Mouse (Mus musculus) liver, adult (tissue): ENCODE results near the gene Necab2.

Experiments
- GATA4 ChIP-seq: IDR thresholded peaks from 2 replicates; pipeline ENCODE4 v1.6.1; 2014; ENCODE audit warnings: mild to moderate bottlenecking, low read length; ENCODE audit not compliant: insufficient replicate concordance

The Necab2 gene

DNA sequence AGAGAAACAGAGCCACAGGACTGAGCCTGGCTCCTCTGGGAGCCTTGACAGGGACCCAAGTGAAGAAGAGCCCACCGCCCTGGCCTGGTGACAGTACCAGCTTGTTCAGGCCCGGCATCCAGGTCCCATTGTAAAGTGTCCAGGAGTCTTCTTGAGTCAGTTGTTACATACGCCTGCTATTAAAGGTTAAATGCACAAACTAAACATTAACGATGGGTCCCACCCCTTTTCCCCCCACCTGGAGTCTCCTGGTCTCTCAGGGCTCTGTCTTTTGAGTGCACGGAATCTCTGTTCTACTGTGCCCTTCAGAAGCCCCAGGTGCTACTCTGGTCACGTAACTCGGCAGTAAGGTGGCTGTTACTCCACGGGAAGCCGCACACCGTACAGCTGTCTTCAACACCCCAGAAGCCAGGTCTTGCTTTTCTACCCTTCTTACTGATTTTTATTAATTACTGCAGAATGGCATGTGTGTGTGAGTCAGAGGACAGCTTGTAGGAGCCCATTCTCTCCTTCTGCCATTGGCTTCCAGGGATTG lies 22.3 kb upstream of the Necab2 start:
- no peak for TF ChIP-seq GATA4

DNA sequence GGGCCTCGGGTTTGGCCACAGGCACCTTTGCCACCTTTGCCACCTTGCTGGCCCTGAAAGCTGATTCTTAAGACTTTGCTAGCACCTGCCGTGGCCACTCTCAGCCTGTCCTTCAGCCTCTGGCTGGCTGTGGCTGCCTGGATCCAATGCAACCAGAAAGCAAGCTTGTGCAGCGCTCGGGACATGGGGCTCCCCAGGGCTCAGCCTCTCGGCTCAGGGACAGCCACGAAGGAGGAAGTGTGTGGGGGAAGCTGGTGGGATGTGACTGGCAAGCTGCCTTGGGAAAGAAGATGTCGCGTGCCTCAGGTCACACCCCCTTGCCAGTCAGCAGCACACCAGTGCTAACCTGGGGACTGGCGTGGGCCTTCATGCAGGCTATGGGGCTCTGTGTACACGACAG lies 21.8 kb upstream of the Necab2 start:
- no peak for TF ChIP-seq GATA4

DNA sequence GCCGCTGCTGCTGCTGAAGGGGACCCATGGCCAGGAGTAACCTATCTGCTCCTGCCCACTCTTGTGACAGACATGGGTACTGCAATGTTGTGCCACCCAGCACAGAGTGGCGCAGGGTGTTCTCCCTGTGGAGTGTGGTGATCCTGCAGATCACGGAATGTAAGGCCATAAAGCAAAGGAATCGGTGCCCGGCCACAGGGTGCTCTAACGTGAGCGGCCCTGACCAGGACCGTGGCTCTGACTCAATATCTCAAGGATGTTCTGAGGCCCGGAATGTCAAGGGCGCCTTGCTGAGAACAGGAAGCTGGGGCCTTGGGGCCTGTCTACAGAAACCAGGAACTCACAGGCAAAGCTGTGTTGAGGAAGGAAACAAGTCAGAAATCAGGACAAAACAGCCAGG lies 21.0 kb upstream of the Necab2 start:
- peak; percentile 58; the same call in 1 of the 2 replicates for TF ChIP-seq GATA4

DNA sequence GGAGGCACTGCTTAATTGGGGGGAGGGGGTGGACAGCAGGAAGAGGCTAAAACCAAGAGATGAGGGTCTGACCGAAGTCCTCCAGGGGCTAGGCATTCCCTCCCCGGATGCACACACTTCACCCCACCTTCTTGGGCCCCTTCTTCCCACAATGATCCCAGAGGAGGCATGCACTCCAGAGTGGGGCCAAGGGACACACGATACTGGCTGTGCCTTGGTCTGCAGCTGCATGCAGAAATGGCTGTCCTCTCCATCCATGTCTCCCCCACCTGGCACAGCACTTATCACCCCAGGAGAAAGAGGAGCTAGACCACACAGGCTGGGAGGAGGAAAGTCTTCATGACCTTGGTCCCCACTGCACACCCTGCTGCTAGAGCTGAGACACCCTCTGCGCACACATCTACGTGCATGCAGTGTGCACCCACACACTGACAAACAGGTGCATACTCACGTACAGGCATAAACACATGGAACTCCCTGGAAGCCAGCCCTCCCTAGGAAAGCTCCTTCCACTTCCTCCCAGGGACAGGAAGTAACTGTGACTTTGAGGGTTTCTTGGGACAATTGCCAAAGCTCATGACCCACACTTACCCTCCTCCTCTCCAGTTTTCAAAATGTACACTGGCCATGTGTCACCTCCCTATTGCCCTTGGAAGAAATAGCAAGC lies 20.3 kb upstream of the Necab2 start:
- no peak for TF ChIP-seq GATA4

DNA sequence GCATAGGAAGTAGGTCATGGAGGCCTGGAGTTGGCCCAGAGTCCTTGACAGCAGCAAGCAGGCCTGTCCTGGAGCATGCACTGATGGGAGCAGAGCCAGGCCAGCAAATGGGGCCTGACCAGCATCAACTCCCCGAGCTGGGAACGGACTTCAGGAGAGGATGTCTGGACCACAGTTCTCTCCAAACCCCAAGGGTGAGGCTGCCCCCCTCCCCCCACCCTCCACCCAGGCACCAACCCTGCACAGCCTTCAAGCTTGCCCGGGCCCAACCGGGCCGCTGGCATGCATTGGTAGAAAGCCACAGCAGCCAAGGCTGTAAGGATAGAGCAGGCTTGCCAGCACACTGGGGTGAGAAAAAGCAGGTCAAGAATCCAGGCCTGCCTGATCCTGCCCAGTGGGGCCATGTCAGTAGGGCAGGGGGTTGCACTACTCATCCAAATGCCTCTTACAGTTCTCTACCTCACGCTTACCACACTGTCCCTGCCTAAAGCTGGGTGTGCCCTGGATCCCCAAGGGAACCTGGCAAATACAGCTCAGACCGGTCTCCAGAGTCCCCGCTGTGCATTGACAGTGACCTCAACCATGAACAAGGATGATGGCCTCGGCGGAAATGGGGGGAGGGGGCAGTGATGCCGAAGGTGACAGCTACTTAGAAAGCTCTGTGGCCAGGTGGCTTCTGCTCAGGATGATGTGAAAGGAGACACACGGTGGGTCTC lies 18.7 kb upstream of the Necab2 start:
- no peak for TF ChIP-seq GATA4

DNA sequence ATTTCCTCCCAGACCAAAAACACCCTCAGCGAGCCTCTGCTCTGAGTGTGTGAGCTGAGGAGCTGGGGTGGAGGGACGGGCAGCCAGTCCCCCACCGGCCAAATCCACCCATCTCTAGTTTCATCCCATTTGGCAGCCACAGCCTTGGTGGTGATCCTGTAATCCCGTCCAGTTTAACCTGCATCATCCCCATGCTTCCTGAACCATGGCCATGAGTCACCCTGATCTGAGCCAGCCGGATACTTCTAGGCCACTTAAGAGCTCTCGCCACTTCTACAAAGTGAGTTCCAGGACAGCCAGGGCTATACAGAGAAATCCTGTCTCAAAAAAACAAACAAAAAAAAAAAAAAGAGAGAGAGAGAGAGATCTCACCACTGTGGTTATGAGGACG lies 18.2 kb upstream of the Necab2 start:
- no peak for TF ChIP-seq GATA4

DNA sequence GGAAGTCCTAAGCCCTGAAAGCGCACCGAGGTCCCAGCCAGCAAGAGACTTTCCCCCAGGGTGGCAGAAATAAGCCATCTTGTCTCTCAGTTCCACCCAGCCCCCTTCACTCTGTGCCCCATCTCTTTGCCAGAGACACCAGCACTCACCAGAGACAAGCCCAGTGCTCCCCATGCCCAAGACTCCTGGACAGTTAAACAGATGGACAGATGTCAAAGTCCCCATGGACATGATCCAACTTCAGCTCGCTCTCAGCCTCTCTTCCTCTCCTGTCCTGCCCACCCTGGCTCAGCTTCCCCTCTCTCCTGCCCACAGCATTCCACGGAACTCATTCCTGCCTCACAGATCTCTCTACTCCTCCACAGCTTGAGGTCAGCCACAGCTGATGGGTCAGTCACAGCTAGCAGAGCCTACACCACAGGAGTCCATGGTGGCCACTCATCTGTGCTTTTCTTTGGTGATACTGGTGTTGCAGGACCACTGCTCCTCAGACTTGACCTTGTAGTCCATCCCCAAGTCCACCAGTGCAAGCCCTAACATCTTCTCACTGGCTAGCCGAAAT lies 17.7 kb upstream of the Necab2 start:
- TF ChIP-seq GATA4, result no peak

DNA sequence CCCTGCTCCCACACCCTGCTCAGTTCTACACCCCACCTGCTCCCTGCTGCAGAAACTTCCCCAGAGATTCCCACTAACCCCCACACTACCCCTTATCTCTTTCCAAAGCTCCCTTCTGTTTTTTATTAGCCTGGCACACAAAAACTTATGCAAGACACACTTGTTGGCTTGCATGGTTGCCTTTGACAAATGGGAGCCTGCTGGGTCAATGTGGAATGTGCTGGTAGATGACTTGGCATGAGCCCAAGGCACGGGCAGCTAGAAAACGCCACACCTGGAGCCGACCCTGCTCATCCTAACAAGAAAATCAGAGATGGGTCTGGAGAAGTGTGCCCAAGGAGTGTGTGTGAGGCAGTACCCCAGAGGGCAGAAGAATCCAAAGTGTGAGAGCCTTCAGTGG lies 17.0 kb upstream of the Necab2 start:
- TF ChIP-seq GATA4, result peak; percentile 59; the same call in 1 of the 2 replicates

DNA sequence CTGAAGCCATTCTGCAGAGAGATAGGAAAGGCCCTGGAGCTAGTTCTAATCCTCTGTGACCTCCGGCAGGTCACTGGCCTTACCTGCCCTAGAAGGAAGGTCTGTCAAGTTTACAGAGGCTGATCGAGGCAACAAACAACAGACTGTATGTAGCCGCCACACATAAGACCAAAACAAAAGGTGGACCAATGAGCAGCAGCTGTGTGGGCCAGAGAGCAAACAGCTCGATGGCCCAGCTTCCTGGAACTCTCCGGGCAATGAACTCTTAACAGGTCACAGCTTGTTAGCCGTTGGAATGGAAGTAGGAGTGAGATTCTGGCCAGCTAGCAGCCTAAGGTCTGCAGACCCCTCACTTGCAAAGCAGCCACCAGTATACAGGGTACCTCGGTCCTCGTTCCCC lies 16.3 kb upstream of the Necab2 start:
- no peak for TF ChIP-seq GATA4

DNA sequence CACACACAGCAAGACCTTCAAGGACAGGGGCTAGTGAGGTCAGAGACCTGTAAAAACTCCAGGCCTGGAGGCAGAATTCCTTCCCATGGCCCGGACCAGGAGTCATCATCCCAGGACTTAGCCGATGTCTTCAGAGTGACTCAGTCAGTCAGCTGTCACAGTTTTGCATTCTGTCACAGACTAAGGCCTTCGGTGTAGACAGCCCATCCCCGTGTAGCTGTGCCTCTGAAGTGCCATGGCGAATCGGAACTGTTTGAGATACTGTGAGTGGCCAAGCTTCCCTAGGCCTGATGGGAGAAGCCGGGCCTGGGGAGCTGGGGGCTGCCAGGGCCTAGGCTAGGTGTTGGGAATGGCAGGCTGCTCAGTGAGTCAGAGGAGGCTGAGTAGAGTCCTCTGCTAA lies 15.8 kb upstream of the Necab2 start:
- no peak for TF ChIP-seq GATA4

DNA sequence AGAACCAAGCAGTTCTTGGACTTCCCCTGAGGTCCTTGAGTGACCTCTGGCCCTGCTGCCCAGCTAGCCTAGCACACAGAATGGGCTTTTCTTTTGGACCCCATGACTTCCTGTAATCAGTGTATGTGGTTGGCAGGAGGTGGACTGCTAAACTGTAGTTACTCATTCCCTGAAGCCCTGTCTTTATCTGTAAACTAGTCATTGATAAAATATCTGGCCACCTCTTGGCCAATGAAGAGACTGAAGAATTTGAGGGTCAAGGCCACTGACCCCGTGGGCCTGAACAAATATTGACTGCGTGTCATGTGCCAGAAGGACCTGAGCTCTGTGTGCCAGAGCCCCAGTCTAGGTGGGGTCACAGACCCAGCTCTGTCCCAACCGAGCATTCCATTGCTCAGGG lies 14.1 kb upstream of the Necab2 start:
- 0 out of 2 replicates have a peak, but pooled peaks have one; percentile 66 for TF ChIP-seq GATA4

DNA sequence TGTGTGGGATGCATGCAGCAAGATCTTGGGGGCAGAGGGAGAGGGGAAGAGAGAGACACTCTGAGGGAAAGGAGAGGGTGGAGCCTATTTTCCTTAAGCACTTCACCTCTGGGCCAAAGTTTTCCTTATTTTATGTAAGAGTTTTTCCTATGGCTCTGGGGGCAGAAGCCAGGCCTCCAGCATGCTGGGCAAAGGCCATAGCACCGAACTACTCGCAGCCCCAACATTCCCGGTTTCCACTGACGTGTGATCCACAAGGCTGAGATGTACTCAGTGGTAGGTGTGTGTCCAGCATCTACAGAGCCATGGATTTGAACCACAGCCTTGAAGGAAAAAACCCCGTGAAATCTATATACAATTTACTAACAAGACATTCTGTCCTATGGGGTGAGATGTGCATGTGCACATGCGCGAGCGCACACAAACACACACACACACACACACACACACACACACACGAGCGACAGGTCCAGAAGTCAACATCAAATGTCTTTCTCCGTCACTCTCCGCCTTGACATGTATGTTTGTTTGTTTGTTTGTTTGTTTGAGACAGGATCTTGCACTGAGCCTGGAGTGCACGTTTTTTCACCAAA lies 12.8 kb upstream of the Necab2 start, which contains the start of gene Osgin1:
Gene Osgin1, plus strand, starts transcription at position 543 of the 593 bp plus-strand sequence.
- no peak for TF ChIP-seq GATA4

DNA sequence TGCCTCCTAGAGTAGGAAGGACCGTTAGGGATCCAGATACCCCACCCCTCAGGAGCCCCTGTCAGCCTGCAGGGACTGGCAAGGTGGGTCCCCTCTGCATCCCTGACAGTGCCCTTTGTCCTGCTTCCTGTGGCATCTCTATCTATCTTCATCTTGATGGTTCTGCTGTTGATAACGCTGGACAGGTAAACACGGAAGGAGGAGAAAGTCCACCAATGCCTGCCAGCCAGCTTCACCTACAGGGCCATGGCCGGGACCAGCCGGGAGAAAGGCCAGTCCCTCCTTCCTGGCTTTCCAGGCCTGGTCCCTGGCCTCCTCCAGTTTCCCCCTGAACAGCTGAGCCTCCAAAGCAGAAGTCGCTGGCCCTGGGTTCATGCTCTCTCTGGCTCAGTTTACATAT lies 11.9 kb upstream of the Necab2 start:
- peak; percentile 92 for TF ChIP-seq GATA4

DNA sequence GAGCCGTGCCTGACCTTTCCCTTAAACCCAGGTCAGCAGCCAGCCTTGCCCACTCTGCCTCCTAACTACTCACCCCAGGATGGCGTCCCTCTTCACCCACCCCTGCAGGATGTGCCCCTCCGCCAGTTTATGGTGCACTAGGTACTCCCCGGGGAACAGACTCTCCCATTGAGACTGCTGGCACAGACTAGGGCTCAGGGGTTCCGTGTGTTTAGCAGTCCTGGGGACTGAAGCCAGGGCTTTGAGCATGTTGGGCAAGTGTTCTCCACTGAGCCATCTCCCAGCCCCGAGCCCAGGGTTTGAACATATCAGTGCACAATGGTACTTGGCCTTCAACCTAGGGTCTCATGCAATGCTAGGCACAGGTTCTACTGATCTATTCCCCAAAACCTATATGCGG lies 11.0 kb upstream of the Necab2 start:
- no peak for TF ChIP-seq GATA4

DNA sequence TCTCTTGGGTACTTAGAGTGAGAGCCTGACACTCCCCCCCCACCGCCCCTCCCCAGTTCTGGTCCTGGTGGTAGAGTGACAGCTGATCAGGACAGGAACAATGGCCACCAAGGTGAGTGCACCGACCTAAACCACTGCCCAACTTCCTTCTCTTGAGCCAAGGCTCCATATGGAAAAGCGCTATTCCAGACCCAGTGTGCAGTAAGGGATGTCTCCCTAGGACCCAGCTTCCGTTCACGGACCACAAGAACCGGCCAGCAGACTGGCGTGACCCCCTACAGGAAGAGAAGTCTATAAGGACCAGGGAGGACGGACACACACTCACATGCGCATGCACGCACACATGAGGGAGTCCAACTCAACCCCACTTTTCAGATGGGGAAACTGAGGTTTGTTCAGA lies 10.2 kb upstream of the Necab2 start:
- no peak for TF ChIP-seq GATA4

DNA sequence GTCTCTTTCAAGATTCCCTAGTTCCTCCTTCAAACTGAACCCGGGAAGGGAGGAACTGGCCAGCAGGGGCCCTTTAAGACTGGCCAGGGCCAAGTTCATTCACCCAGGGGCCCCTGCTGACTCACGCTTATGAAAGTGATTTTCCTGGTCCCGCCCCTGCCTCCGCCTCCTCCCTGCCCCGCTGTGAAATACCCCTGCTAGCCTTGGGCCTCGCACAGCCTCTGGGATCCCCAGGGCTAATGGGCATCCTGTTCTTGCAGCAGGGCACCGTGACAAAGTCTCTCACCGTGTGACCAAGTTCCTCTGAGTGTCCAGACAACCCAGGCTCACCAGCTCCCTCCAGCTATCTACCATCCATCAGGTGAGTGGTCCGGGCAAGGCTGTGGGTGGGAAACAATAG lies 9.6 kb upstream of the Necab2 start:
- TF ChIP-seq GATA4, result peak; percentile 26; the same call in 1 of the 2 replicates
